7 mouse cellular contexts compared by ENCODE assay signal in genomic region chr5:108549489-108550206, GRCm38 (mm10). TPM values are rescaled to one million over a fixed set of nuclear protein-coding genes. Genes with fewer than 3 reads are reported as not detected.
DNase-seq lines count a peak whose midpoint lies in the region; ATAC-seq and TF ChIP-seq lines count a peak whose summit lies in the region.

TSS of gene Cplx1 (minus strand) at chr5:108550024.

- ATAC-seq in Patski: peak; percentile 51
- ATAC-seq in hindbrain, embryonic 11.5 days (ENCODE audit: low FRiP score): peak; percentile 92

- POLR2A ChIA-PET in Patski (lab: Charles Lee): no interaction called here

- peak within 1 kb of the TSS; percentile 46 for H3K9ac ChIP-seq in hindbrain, embryonic 11.5 days (ENCODE audit: low read depth, low read length)

- H3K27me3 ChIP-seq in Patski: peaks cover 11% of the 10 kb centered on the region
- H3K27me3 ChIP-seq in forebrain, embryonic 10.5 days (ENCODE audit: poor library complexity, severe bottlenecking): peaks cover 42% of the 10 kb centered on the region
- peaks cover 7% of the 10 kb centered on the region for H3K27me3 ChIP-seq in hindbrain, embryonic 11.5 days (ENCODE audit: control insufficient read depth, insufficient read depth, low read length)

- peak; percentile 34 for DNase-seq in Patski (ENCODE audit: low read depth, low spot score)
- DNase-seq in brain, embryonic 18.5 days (ENCODE audit: low read depth, low spot score): peak; percentile 49
- peak; percentile 66 for DNase-seq in forebrain, embryonic 10.5 days (ENCODE audit: extremely low spot score, low spot score)
- peak; percentile 80 for DNase-seq in hindbrain, embryonic 11.5 days (ENCODE audit: low spot score)
- peak; percentile 58 to 63 for DNase-seq in layer of hippocampus, postnatal 14 days (ENCODE audit: low spot score in 2 of 2)
- peak; percentile 62 for DNase-seq in lung, postnatal 14 days
- DNase-seq in right cerebral cortex, postnatal 10 days (ENCODE audit: low spot score in 2 of 2): peak; percentile 81 to 83

- no peaks in the 10 kb centered on the region for H3K9me3 ChIP-seq in forebrain, embryonic 10.5 days
- H3K9me3 ChIP-seq in hindbrain, embryonic 11.5 days (ENCODE audit: control insufficient read depth, low read length): no peaks in the 10 kb centered on the region

- H3K4me1 ChIP-seq in forebrain, embryonic 10.5 days: peaks cover 17% of the 10 kb centered on the region
- H3K4me1 ChIP-seq in hindbrain, embryonic 11.5 days (replicated peaks; ENCODE audit: control insufficient read depth, insufficient read depth, low read length): 0 out of 2 replicates have a peak, but pooled peaks cover 3% of the 10 kb centered on the region

- TF ChIP-seq CTCF in Patski (IDR thresholded peaks at IDR 0.05): no peak

- H3K36me3 ChIP-seq in forebrain, embryonic 10.5 days (replicated peaks): no peaks in the 10 kb centered on the region
- H3K36me3 ChIP-seq in hindbrain, embryonic 11.5 days (ENCODE audit: control insufficient read depth, insufficient read depth, low read length): no peaks in the 10 kb centered on the region

- in situ Hi-C loops in Patski (cut with MboI; ENCODE audit: low pct_unique_long_range_greater_than_20kb): no loop called here

- H3K27ac ChIP-seq in forebrain, embryonic 10.5 days: no peak within 1 kb of the TSS
- no peak within 1 kb of the TSS for H3K27ac ChIP-seq in hindbrain, embryonic 11.5 days (ENCODE audit: low read depth, low read length)

- H3K4me2 ChIP-seq in hindbrain, embryonic 11.5 days (replicated peaks; ENCODE audit: low read depth, low read length): peak within 1 kb of the TSS; percentile 64

- peak within 1 kb of the TSS; percentile 57 for H3K4me3 ChIP-seq in forebrain, embryonic 10.5 days
- peak within 1 kb of the TSS; percentile 36 for H3K4me3 ChIP-seq in hindbrain, embryonic 11.5 days (ENCODE audit: low read depth, low read length)

- CTCF ChIA-PET in Patski (lab: Charles Lee): no interaction called here

- WGBS in forebrain, embryonic 10.5 days: under 1% methylated on average over 56 of the region's 56 CpGs
- WGBS in hindbrain, embryonic 11.5 days: under 1% methylated on average over 46 of the region's 56 CpGs

RNA-seq across cellular contexts. Expression of gene Cplx1, which starts in this region (rescaled TPM):
- not detected for polyA plus RNA-seq in Patski (2021)
- 2.6 and 2.7 TPM in 2 replicates for polyA plus RNA-seq in forebrain, embryonic 10.5 days (2016; fragmentation: Nextera tagmentation; extraction: Ambion mirVana)
- 13.7 and 15.2 TPM in 2 replicates for polyA plus RNA-seq in hindbrain, embryonic 11.5 days (2014; fragmentation: Nextera tagmentation; extraction: Ambion mirVana)
- 100 to 1,000 TPM; 582 to 600 TPM for total RNA-seq in layer of hippocampus, postnatal 14 days (2021)

Comparison
In these comparisons a context has a peak if more than half of its experiments do, and no peak if none do; other contexts are left out.
1. Peak in DNase-seq and ATAC-seq in Patski; RNA of the gene not detected or under 1 TPM.